Mouse (Mus musculus): ENCODE data around the gene Dnaic1.

- TF ChIP-seq CTCF (IDR thresholded peaks at IDR 0.05; ENCODE audit: borderline replicate concordance, control insufficient read depth, extremely low read depth, insufficient read depth, low read length, poor library complexity) (no peak), POLR2A (IDR thresholded peaks at IDR 0.05; ENCODE audit: control insufficient read depth, extremely low read depth, insufficient read depth, low read length, poor library complexity) (no peak)
Observed at GRCm38 (mm10) chr4:41671500-41671899, 101.9 kb downstream of the Dnaic1 start.

Measured in thymus, adult 2 months (tissue).